Mouse (Mus musculus): ENCODE measurements around the gene Eif4enif1.

Eif4enif1 gene

DNA sequence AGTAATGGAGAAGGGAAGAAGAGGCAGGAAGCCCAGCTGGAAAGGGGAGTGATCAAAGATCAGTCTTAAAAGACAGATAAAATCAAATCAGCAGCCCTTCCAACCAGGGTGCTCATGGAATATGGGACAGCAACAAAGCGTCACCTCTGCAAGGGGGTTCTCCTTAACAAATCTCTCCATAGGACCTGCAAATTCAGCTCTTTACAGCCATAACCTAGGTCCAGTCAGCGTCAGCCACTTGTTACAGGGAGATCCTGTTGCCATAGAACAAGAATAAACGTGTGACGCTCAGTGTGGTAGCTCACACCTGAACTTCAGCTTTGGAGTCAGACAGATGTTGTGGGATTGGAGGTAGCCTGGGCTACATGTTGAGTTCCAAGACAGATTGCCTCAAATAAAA lies 67.0 kb downstream of the Eif4enif1 start:
- DNase-seq = no peak

DNA sequence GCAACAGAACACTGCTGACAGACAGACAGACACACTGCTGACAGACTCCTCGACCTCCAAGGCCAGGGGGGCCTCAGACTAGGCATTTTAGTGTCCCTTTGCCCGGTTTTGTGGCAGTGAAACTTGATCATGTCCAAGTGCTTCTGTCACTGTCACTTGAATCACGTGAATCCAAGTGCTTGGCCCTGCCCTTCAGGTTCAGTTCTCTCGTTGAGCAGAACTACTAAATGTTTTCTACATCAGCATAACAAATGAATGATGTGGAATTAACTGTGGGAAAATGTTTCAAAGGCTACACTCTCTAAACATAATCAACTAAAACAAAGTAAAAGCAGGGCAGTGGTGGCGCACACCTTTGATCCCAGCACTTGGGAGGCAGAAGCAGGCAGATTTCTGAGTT lies 76.2 kb downstream of the Eif4enif1 start:
- no peak for DNase-seq

DNA sequence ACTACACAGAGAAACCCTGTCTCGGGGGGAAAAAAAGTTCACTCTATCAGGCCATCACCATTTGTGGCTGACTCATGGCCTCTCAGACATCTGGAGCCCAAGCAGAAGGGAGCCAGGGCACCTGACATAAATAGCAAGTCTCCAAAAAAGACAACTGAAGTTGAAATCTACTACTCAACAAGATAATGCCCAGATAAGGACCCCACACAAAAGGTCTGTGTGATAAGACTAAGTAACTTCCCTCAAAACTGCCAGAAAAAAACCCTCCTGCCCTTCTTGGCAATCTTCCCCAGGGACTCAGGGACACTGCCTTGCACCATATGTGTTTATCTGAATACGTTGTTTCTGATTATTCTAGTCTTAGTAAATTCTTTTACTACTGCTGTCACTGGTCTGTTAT lies 77.5 kb downstream of the Eif4enif1 start:
- no peak for DNase-seq

DNA sequence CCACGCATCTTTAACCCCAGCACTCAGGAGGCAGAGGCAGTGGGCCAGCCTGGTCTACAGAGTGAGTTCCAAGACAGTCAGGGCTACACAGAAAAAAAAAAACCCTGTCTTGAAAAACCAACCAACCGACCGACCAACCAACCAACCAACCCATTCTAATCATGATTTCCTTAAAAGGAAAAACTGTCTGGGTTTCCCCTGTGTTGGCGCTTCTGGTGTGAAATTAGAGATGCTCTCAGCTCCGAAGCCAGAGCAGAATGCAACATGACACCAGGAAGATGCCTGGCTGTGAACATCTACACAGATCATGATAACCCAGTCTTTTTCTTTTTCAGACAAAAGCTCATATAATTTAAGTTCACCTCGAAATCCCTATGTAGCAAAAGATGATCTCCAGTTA lies 80.7 kb downstream of the Eif4enif1 start:
- no peak for DNase-seq

DNA sequence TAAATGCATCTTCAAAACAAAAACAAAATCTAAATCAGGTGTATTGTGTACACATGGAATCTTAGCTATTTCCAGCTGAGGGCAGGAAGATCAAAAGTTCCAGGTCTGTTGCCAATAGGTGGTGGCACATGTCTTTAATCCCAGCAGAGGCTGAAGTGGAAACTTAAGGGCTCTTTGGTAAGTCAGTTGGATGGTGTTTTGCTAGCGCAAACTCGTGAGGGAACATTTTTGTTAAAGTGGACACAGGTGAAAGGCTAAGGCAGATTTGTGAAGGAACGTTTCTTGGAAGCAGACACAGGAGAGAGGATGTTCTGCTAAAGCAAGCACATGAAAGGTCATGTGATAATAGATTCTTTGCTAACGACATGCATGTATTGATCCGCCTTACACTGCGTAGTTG lies 81.5 kb downstream of the Eif4enif1 start:
- DNase-seq = no peak

DNA sequence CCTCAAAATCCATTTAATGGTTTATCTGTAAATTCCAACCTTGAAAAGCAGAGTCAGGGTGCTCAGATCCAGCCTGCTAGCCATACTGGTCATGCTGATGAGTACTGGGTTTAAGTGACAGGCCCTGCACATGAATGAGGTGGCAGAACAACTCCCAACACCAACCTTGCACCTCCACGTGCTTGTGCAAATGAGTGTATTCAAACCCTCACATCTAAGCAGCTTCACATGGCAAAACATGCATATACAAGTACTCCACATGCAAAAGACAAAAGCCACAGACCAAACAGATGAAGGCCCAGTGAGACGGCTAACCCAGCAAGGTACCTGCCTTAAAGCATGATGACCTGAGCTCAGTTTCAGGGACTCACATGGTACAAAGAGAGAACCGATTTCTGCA lies 83.7 kb downstream of the Eif4enif1 start:
- no peak for DNase-seq

DNA sequence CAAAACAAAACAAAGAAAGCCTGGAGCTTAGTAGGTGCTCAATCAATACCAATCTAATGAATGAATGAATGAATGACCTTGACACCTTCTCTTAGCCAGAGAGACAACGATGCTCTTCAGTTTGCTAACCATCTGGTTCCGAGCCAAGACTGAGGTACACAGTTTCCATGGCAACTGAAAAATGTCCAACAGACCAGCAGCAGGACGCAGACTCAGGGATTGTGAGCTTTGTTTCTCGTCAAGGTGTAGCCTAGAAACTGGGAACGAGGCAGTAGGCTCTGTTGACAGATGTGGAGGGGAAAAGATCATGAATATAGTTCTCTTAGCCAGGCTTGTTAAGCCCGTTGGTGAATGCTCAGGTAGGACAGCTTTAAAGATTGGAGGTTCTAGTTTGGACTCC lies 84.9 kb downstream of the Eif4enif1 start:
- DNase-seq = no peak

- DNase-seq = peak in 1 of 2 experiments; percentile 49
Measured at GRCm38 (mm10) chr11:3287921-3288320, 85.7 kb downstream of the Eif4enif1 start.

GRCm38 (mm10) chr11:3288521-3289301 lies 86.5 kb downstream of the Eif4enif1 start, which contains the start of gene Patz1:
Gene Patz1 (plus strand): TSS chr11:3288874.
- peak; percentile 56 to 70 for DNase-seq

DNA sequence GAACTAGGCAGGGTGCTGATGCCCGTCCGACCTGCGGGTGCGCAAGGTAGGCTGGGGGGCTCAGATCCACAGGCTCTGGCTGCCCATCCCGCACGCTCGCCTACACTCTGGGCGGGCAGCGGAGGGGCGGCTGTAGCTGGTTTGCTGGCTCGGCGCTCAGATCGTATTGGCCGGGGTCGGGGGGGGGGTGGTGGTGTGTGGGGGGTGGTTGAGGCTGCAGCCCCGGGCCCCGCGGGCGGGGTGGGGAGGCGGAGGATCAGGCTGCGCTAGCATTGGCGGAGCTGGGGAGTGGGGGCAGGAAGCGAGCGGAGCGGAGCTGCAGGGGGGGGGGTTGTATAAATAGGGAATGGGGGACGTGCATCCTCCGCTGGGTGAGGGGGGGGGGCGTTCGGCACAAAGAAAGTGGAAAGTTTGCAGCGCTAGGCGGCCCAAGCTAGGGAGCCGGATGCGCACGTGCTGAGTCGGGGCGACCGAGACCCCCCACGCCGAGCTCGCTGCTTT lies 87.2 kb downstream of the Eif4enif1 start:
- DNase-seq = peak; percentile 89 to 94

DNA sequence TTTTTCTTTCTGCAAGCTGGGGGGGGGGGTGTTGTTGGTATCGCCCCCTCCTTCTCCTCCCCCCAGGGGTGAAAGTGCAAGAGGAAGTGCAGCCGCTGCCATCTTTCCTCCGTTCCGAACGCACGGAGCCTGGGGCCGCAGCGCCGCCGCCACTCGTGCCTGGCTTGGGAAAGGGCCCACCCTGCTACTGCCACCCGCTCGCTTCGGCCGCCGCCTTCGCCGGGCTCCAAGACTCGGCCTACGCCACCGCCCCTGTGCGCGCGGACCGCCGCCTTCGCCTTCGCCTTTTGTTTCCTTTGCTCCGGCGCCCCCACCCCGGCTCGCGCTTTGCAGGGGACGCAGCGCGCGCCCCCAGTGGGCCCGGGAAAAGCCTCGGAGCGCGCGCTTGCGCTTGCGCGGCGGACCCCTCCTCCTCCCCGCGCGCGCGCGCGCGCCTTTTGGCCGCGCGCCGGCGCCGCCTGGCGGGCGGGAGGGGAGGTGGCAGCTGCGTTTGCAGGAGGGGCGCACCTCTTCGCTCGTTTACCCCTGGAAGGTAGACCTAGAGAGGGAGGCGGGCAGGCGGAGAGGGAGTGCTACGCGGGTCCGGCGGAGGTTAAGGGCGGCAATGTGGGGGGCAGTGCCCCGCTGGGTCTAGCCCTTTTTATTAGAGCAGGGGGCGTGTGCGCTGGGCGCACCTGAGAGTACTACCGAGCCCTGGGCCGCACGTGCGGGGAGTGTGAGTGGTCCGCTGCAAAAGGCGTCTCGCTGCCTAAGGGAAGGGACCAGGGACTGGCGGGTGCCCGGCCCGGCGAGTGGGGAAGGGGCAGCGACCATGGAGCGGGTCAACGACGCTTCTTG lies 87.8 kb downstream of the Eif4enif1 start:
- DNase-seq = peak; percentile 88 to 94

DNA sequence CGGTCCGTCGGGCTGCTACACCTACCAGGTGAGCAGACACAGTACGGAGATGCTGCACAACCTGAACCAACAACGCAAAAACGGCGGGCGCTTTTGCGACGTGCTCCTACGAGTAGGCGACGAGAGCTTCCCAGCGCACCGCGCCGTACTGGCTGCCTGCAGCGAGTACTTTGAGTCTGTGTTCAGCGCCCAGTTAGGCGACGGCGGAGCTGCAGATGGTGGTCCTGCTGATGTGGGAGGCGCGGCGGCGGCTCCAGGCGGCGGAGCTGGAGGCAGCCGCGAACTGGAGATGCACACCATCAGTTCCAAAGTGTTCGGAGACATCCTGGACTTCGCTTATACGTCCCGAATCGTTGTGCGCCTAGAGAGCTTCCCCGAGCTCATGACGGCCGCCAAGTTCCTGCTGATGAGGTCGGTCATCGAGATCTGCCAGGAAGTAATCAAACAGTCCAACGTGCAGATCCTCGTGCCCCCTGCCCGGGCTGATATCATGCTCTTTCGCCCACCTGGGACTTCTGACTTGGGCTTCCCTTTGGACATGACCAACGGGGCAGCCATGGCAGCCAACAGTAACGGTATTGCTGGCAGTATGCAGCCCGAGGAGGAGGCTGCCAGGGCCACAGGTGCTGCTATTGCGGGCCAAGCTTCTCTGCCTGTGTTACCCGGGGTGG lies 88.6 kb downstream of the Eif4enif1 start:
- peak; percentile 63 to 74 for DNase-seq

DNA sequence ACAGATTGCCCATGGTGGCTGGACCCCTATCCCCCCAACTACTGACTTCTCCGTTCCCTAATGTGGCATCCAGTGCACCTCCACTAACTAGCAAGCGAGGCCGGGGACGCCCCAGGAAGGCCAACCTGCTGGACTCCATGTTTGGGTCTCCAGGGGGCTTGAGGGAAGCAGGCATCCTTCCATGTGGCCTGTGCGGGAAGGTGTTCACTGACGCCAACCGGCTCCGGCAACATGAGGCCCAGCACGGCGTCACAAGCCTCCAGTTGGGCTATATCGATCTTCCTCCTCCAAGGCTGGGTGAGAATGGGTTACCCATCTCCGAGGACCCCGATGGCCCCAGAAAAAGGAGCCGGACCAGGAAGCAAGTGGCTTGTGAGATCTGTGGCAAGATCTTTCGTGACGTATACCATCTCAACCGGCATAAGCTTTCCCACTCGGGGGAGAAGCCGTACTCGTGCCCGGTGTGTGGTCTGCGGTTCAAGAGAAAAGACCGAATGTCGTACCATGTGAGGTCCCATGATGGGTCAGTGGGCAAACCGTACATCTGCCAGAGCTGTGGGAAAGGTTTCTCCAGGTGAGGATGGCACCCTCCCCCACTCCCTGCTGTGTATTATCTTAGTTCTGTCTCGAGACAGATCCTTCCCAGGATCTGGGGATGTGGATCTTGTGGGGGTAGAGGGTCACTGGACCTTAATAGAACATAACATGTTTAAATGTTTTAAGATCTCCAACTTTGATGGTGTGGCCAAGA lies 89.3 kb downstream of the Eif4enif1 start:
- DNase-seq = peak; percentile 32 to 46

- DNase-seq = peak; percentile 77 to 85
Measured at GRCm38 (mm10) chr11:3292062-3292421, 89.8 kb downstream of the Eif4enif1 start.

DNA sequence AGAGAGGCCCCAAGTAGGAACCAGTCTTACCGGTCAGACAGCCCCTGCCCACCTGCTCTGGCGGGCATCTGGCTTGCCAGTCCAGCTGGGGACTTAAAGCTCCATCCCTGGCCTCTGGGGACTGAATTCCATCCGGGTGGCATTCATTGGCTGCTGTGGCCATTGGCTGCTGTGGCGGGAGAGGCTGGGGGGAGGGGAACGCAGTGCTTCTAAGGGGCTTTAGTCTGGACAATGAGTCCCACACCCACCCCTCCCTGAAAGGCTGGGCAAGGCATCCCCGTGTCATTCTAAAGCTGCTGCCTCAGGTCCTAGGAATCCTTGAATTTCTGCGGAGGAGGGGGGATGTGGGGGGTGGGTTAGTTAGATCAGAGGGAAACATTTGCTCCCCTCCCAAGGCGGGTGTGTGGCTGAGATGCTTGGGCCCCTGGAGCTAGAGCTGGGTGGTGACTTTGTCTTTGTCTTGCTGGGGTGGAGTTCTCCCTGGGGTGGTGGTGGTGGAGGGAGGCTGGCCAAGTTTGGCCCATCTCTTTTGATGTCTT lies 90.6 kb downstream of the Eif4enif1 start:
- peak; percentile 72 to 80 for DNase-seq

DNA sequence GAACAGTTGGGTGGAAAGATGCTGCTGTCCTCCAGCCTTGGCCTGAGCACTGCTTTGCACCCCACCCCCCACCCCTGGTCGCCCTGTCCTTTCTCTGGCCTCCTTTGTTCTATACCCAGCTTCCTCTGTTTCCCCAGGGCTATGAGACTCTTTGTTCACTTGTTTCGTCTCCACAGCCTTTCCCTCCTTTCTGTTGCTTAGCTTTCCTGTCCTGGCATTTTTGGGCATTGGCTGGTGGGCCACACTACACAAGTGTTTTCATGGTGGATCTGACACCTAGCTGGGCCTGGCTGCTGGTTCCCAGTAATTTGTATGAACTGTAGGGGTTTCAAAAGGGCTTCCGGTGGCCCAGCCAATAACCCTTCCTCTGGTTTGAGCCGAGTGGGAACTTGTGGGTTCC lies 91.2 kb downstream of the Eif4enif1 start:
- DNase-seq = no peak

Measured in kidney, postnatal 4 days (tissue).